Mouse (Mus musculus): Measurements from ENCODE around the gene Scn1b.
A peak's percentile ranks its signal among the peaks of the same experiment; 100 is the strongest.

Gene Scn1b

DNA sequence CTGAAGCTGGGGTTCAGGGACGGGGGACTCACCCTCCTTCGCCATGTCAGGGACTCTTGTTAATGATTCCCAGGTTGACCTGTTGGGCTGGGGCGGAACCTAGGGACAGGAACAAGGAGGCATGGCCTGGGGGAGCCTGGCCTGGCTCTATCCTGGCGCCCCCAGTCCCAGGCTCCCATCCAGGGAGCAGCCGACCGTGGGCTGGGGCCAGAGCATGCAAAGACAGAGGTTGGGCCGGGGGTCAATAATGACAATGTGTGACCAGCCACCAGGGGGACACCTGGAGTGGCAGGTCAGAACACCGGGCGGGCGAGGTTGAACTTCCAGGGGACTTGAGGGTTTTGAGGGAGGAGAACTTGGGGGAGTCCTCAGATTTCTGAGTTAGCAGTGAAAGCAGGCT, 12.2 kb downstream of the Scn1b start:
- no peak for DNase-seq

DNA sequence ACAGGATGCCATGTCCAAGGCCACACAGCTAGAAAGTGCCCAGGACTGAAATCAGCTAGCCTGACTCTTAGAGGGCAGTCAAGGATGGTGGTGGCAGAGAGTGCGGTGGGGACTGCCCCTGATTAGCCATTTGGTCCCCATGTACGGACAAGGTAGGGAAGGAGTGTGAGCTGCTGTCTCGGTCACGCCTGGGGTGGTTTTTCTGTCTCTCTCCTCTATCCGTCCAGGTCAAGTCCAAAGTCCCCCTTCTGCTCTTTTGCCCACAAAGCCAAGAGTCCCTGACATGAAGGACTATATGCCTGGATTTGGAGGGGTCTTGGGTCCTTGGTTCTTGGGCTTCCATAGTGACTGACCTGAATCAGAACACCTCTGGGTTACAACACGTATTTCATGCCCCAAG, 13.0 kb downstream of the Scn1b start:
- no peak for DNase-seq

DNA sequence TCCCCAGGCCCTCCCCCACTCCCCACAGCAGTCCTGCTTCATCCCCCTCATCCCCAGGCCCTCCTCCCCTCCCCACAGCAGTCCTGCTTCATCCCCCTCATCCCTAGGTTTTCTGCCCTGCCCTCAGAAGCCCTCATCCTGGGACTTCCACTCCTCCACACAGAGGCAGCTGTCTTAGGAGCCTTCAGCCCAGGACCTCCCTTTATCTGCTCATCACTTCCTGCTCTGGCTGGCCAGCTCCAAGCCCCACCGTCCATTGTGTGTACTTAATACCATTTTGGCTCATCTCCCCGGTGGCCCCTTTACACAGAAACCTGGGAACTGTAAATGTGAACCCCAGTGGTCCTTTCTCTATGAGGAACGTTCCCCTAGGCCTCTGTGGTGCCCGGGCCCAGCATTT, 14.8 kb downstream of the Scn1b start:
- DNase-seq: no peak

- no peak for DNase-seq
These were observed 15.9 kb downstream of the Scn1b start for GRCm38 (mm10) chr7:31110861-31111385.

GRCm38 (mm10) chr7:31109796-31110195, 17.0 kb downstream of the Scn1b start:
- DNase-seq: no peak

DNA sequence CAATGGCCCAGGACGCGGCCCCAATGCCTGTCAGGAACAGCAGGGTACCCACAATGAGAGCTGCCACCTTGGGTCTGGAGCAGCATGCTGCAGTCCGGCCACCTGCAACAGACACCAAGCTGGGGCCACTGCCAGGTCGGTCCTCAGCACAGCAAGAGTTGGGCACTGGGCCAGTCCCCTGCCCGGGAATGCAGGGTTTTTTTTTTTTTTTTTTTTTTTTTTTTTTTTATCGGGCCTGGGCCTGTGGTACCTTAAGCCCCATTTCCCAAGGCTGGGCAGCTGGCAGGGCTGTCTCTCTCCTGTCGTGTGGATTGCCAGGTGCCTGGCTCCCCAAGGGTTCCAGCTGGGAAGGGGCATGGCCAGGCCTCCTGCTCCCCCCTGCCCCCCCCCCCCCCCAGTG, 17.7 kb downstream of the Scn1b start:
- no peak for DNase-seq

GRCm38 (mm10) chr7:31107781-31108180, 19.0 kb downstream of the Scn1b start:
- DNase-seq: no peak

DNA sequence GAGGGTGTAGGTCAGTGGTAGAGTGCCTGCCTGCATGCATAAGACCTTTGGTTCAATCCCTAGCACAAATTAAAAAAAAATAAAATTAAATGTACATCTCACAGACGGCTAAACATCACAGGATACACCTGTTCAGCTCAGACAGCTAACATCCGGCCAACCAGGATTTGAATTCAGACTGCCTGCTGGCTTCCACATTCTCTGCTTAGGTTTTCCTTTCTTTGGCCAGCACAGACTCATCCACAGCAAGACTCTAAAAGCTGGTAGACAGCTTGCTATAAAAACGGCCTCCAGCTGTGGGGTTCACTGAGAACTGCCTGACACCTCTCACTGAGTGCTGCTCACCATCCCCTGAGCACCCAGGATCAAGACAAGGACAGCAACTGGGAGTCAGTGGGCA, 20.6 kb downstream of the Scn1b start:
- DNase-seq: no peak

DNA sequence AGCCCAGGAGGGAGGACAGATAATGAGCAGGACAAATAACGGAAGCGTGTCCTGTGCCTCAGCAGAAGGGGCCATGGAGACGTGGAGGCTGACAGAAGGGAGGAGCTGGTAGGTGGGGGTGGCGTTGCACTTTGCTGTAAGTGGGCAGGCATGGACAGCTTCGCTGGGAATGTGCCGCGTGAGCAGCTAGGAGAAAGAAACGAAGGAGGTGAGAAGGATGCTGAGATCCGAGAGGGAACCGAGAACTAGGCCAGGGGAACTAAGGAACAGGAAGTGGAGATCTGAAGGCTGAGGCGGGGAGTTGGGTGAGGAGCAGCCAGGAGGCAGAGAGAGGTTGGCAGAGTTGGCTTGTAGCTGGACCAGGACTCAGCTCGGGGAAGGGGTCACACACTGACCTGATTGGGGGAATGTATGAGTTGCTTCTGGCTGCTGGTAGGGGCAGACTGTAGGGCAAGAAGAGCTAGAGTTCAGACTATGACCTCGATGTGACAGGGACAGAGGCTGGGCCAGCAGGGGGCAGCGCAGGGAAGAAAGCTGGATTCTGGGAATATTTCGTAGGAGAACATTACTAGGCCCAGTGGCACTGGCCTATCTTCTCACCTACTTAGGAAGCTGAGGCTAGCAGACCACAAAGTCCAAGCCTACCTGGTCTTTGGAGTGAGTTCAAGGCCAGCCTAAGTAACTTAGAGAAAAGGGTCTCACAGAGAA, 21.6 kb downstream of the Scn1b start:
- DNase-seq: no peak

DNA sequence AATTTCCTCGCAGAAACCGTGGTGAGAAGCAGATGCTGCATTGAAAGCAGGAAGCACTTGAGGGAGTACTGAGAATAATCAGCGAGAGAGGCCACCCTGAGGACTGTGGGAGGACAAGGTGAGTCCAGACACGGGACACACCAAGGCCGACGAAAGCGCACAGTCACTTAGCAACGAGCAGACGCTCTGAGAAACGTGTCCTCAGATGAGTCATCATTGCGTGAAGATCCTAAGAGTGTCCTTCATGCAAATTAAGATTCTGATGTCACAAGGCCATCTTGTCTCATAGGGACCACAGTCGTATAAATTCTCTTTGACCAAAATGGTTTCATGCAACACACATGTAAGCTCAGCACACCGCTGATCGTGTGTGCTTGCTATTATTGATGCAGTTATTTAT, 26.0 kb downstream of the Scn1b start:
- DNase-seq: no peak

GRCm38 (mm10) chr7:31099612-31099982, 27.2 kb downstream of the Scn1b start:
- DNase-seq: no peak

GRCm38 (mm10) chr7:31098697-31099611, 27.8 kb downstream of the Scn1b start:
- no peak for DNase-seq

DNA sequence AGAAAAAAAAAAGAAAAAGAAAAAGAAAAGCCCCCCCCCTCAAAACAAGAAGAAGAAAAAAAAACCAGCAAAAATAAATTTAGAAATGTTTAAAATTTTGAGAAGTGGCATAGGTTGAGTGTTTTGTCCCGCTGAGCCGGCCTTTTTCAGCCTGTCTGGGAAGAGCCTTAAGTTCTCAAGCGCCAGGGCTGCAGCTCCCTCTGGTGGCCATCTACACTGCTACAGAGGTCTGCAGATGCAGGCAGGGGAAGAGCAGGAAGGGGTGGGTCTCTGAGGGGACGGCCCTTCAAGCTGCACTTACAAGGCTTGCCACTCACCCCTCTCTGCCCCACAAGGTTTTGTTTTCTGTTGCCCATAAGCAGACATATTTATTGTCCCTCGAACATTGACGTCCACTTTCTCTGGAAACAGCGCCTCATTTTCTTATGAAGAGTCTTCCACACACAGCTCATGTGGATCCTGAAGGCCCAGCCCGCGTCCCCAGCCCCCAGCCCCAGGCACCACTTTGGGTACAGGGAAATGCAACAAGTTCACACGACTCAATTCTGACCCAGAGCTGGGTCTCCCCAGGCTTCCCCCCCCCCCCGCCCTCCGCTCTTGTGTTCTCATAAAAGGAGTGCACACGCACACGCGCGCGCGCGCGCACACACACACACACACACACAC, 29.1 kb downstream of the Scn1b start:
- DNase-seq: peak; percentile 92

DNA sequence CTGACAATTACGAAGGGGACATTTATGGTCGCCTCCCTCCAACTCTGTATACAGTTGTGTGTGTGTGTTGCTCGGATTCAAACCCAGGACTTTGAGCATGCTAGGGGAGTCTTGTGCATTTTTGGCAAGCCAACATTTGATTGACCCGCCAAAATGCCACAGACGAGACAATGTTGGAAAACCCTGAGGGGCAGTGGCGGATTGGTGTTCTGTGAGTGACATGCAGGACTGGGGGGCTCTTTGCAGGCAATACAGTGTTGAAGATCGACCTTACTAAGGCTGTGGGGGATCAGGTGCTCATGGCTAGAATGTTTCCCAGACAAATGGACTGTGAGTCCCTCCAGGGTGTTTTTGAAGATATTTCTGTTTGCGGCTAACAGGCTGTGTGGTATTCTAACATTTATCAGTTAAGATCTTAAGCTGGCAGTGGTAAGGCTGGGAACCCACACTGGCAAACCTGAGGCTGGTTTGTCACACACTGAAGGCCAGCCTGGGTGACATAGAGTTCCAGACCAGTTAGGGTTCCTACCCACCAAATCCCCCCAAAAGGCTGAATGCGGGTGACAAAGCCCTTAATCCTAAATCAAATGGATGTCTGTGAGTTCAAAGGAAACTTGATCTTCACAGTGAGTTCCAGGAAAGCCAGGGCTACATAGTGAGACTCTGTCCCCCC, 29.8 kb downstream of the Scn1b start:
- no peak for DNase-seq

DNA sequence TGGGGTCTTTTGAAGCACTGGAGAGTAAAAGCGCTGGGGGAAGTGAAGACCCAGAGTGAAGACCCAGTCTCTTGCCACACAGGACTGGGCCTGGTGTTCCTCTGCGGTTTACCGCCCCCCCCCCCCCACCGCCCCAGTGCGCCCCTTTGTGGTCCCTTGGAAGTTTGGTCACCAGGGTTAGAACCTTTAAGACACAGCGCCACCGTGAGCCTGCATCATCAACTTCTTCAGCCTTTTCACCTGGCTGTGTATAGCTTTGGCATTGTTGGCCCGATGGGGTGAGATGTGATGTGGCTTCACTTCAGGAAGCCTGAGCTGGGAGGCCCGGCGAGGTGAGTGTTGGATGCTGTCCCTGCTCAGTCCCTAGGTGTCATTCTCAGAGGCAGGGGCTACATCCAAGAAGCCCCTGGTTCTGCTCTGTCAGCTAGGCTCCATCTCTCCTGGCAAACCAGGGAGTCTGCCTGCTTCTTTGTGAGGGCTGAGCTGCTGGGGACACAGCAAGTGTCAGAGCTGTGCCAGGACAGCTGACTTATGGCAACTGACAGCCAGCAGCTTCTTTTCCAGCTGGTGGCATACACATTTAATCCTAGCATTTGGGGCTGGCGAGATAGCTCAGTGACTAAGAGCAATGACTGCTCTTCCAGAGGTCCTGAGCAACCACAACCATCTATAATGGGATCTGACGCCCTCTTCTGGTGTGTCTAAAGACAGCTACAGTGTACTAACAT, 31.9 kb downstream of the Scn1b start:
- peak; percentile 59 for DNase-seq

GRCm38 (mm10) chr7:31089721-31090120, 37.1 kb downstream of the Scn1b start:
- peak; percentile 29 for DNase-seq

DNA sequence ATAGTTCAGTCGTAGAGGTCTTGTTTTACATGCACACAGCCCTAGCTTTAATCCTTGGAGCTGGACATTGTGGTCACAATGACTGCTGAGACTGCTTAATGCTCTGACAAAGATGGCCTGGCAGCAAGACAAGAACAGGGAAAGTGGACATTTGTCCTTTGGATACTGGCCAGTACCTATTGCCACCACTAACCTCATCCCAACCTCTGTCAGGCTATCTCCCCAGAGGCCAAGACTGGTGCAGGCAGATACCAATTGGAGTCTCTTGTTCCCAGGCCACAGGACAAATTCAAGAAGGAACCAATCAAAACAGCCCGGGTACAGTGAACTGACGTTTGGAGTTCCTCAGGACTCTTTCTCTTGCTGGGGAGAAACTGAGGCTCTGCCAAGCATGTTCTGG, 38.6 kb downstream of the Scn1b start:
- no peak for DNase-seq

DNA sequence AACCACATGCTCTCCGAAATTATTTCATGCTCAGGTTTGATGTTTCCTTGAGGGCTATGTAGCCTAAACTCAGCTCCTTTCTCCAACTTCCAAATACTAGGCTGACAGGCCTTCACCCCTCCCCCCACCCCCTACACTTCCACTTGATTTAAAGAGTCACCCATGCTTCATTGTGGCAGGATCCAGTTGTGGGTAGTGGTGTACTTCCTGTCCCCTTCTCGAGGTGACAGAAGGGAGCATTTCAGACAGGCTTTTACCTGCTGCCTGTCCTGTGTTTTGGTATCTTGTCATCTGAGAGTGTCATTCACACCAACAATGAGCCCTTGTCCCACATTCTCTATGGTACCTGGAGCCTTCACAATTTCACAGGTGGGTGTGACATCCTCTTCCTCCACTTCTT, 39.5 kb downstream of the Scn1b start:
- no peak for DNase-seq

DNA sequence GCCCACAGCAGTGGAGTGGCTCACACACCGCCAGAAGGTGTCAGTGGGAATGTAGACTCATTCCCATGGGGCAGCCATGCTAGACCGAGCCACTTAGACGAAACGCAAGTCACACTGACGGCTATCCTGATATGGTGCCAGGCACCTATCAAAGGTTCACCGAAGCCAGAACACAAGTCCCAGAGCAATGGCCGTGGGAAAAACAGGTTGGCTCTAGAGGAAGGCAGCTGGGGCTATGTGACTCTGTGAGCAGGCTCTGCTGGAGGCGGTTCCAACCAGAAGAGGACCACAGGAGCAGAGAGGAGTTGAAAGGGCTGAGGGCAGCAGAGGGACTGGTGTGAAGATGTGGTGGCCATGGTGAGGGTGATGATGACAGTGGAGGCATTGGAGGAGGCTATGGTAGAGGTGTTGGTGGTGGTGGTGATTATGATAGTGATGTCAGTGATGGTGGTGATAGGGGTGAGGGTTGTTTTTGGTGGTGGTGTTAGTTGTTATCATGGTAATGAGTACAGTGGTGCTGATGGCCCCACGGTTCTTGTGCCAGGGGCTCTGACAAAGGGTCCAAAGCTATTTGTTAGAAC, 40.5 kb downstream of the Scn1b start:
- DNase-seq: no peak

DNA sequence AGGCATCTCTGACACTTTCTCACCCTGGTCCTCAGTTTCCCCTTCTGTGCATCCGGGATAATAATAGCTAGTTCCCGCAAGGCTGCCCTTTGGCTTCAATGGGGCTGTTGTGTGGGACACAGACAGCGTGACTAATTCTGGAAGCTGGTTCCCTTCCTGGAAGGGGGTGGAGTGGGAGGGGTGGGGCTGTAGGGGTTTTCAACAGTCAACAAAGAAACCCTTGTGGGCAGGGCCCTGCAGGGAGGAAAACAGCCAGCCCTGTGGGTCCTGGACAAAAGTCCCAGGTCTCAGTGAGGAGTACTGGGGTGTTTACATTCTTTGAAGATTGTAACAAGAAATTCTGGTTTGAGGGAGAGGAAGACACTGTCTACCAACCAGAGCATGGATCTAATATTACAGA, 41.6 kb downstream of the Scn1b start:
- no peak for DNase-seq

GRCm38 (mm10) chr7:31084140-31084539, 42.7 kb downstream of the Scn1b start:
- DNase-seq: no peak

Data from thymus, postnatal 25 days (tissue).